Mouse (Mus musculus): ENCODE measurements around the gene Six6. TPM values are rescaled to one million over a fixed set of nuclear protein-coding genes. Genes with fewer than 3 reads are reported as not detected.
A peak's percentile ranks its signal among the peaks of the same experiment; 100 is the strongest.

Gene Six6
- total and polyA plus RNA-seq, 2 experiments from 2014 or later = not detected

GRCm38 (mm10) chr12:72945301-72946063, 5.8 kb downstream of the Six6 start:
- Histone ChIP-seq H3K27me3 (ENCODE audit: insufficient read depth, low read length) (peaks cover 88% of the 10 kb centered on the region), H3K4me2 (ENCODE audit: low read depth, low read length) (peak overlapping the region; percentile 44), H3K4me1 (ENCODE audit: insufficient read depth, low read length) (no peaks in the 10 kb centered on the region), H3K9ac (replicated peaks; ENCODE audit: low read length) (no peak overlapping the region), H3K36me3 (ENCODE audit: insufficient read depth, low read length) (no peaks in the 10 kb centered on the region), H3K9me3 (ENCODE audit: low read length) (no peaks in the 10 kb centered on the region), H3K27ac (no peak overlapping the region), H3K4me3 (ENCODE audit: low read length) (peak overlapping the region; percentile 28)
- no peak for DNase-seq (ENCODE audit: low spot score)
- under 1% methylated on average over 70 of the region's 89 CpGs for WGBS
- no peak for TF ChIP-seq CTCF (IDR thresholded peaks at IDR 0.05; ENCODE audit: low read depth)
- no peak for ATAC-seq

GRCm38 (mm10) chr12:72946064-72946395, 6.3 kb downstream of the Six6 start:
- under 1% methylated on average over 8 of the region's 8 CpGs for WGBS
- no peak for DNase-seq (ENCODE audit: low spot score)
- H3K27me3 ChIP-seq (ENCODE audit: insufficient read depth, low read length) = peaks cover 84% of the 10 kb centered on the region
- H3K9me3 ChIP-seq (ENCODE audit: low read length) = no peaks in the 10 kb centered on the region
- TF ChIP-seq CTCF (IDR thresholded peaks at IDR 0.05; ENCODE audit: low read depth) = no peak
- no peaks in the 10 kb centered on the region for H3K4me1 ChIP-seq (ENCODE audit: insufficient read depth, low read length)
- ATAC-seq = no peak
- no peak overlapping the region for H3K27ac ChIP-seq
- no peaks in the 10 kb centered on the region for H3K36me3 ChIP-seq (ENCODE audit: insufficient read depth, low read length)
- H3K9ac ChIP-seq (replicated peaks; ENCODE audit: low read length) = no peak overlapping the region
- H3K4me2 ChIP-seq (ENCODE audit: low read depth, low read length) = no peak overlapping the region
- H3K4me3 ChIP-seq (ENCODE audit: low read length) = peak overlapping the region; percentile 28; the same call in 1 of the 2 replicates

GRCm38 (mm10) chr12:72946805-72947204, 7.1 kb downstream of the Six6 start:
- no peak overlapping the region for H3K4me3 ChIP-seq (ENCODE audit: low read length)
- H3K9ac ChIP-seq (replicated peaks; ENCODE audit: low read length) = no peak overlapping the region
- no peaks in the 10 kb centered on the region for H3K9me3 ChIP-seq (ENCODE audit: low read length)
- no peaks in the 10 kb centered on the region for H3K4me1 ChIP-seq (ENCODE audit: insufficient read depth, low read length)
- TF ChIP-seq CTCF (IDR thresholded peaks at IDR 0.05; ENCODE audit: low read depth) = no peak
- H3K27ac ChIP-seq = no peak overlapping the region
- ATAC-seq = no peak
- H3K27me3 ChIP-seq (ENCODE audit: insufficient read depth, low read length) = peaks cover 83% of the 10 kb centered on the region
- H3K4me2 ChIP-seq (ENCODE audit: low read depth, low read length) = no peak overlapping the region
- DNase-seq (ENCODE audit: low spot score) = no peak
- H3K36me3 ChIP-seq (ENCODE audit: insufficient read depth, low read length) = no peaks in the 10 kb centered on the region

- Histone ChIP-seq H3K9me3 (ENCODE audit: low read length) (no peaks in the 10 kb centered on the region), H3K27me3 (ENCODE audit: insufficient read depth, low read length) (peaks cover 80% of the 10 kb centered on the region), H3K4me2 (ENCODE audit: low read depth, low read length) (no peak overlapping the region), H3K4me3 (ENCODE audit: low read length) (no peak overlapping the region), H3K36me3 (ENCODE audit: insufficient read depth, low read length) (no peaks in the 10 kb centered on the region), H3K4me1 (ENCODE audit: insufficient read depth, low read length) (no peaks in the 10 kb centered on the region), H3K27ac (no peak overlapping the region), H3K9ac (replicated peaks; ENCODE audit: low read length) (no peak overlapping the region)
- 16% methylated on average over 2 of the region's 2 CpGs for WGBS
- ATAC-seq (no peak), DNase-seq (ENCODE audit: low spot score) (no peak)
- TF ChIP-seq CTCF (IDR thresholded peaks at IDR 0.05; ENCODE audit: low read depth) = no peak
These were observed 7.6 kb downstream of the Six6 start for GRCm38 (mm10) chr12:72947335-72947734.

- peaks cover 38% of the 10 kb centered on the region for H3K27me3 ChIP-seq (ENCODE audit: insufficient read depth, low read length)
- no peak overlapping the region for H3K4me2 ChIP-seq (ENCODE audit: low read depth, low read length)
- no peak for ATAC-seq
- no peak overlapping the region for H3K27ac ChIP-seq
- H3K9ac ChIP-seq (replicated peaks; ENCODE audit: low read length) = no peak overlapping the region
- no peak for TF ChIP-seq CTCF (IDR thresholded peaks at IDR 0.05; ENCODE audit: low read depth)
- 83% methylated on average over 5 of the region's 5 CpGs for WGBS
- no peak for DNase-seq (ENCODE audit: low spot score)
- no peak overlapping the region for H3K4me3 ChIP-seq (ENCODE audit: low read length)
- no peaks in the 10 kb centered on the region for H3K4me1 ChIP-seq (ENCODE audit: insufficient read depth, low read length)
- no peaks in the 10 kb centered on the region for H3K9me3 ChIP-seq (ENCODE audit: low read length)
- H3K36me3 ChIP-seq (ENCODE audit: insufficient read depth, low read length) = no peaks in the 10 kb centered on the region
These were observed 13.4 kb downstream of the Six6 start for GRCm38 (mm10) chr12:72953089-72953488.

GRCm38 (mm10) chr12:72953858-72954257, 14.2 kb downstream of the Six6 start:
- DNase-seq (ENCODE audit: low spot score) = no peak
- Histone ChIP-seq H3K27me3 (ENCODE audit: insufficient read depth, low read length) (peaks cover 32% of the 10 kb centered on the region), H3K9me3 (ENCODE audit: low read length) (no peaks in the 10 kb centered on the region), H3K4me1 (ENCODE audit: insufficient read depth, low read length) (no peaks in the 10 kb centered on the region), H3K4me3 (ENCODE audit: low read length) (no peak overlapping the region), H3K36me3 (ENCODE audit: insufficient read depth, low read length) (no peaks in the 10 kb centered on the region), H3K4me2 (ENCODE audit: low read depth, low read length) (no peak overlapping the region), H3K9ac (replicated peaks; ENCODE audit: low read length) (no peak overlapping the region), H3K27ac (no peak overlapping the region)
- ATAC-seq = no peak
- no peak for TF ChIP-seq CTCF (IDR thresholded peaks at IDR 0.05; ENCODE audit: low read depth)
- WGBS = 74% methylated on average over 5 of the region's 5 CpGs

GRCm38 (mm10) chr12:72954906-72955305, 15.2 kb downstream of the Six6 start:
- no peak for TF ChIP-seq CTCF (IDR thresholded peaks at IDR 0.05; ENCODE audit: low read depth)
- Histone ChIP-seq H3K27me3 (ENCODE audit: insufficient read depth, low read length) (peaks cover 24% of the 10 kb centered on the region), H3K4me2 (ENCODE audit: low read depth, low read length) (no peak overlapping the region), H3K36me3 (ENCODE audit: insufficient read depth, low read length) (no peaks in the 10 kb centered on the region), H3K4me1 (ENCODE audit: insufficient read depth, low read length) (no peaks in the 10 kb centered on the region), H3K27ac (no peak overlapping the region), H3K4me3 (ENCODE audit: low read length) (no peak overlapping the region), H3K9ac (replicated peaks; ENCODE audit: low read length) (no peak overlapping the region), H3K9me3 (ENCODE audit: low read length) (no peaks in the 10 kb centered on the region)
- DNase-seq (ENCODE audit: low spot score) (no peak), ATAC-seq (no peak)
- 71% methylated on average over 4 of the region's 4 CpGs for WGBS

All from hindbrain, postnatal 0 days (tissue).